Mouse (Mus musculus) layer of hippocampus, postnatal 36 days (tissue): Measurements from ENCODE around the gene Pappa2. TPM values are rescaled to one million over a fixed set of nuclear protein-coding genes. Genes with fewer than 3 reads are reported as not detected.

ENCODE experiments used
- DNase-seq, 2 experiments: peaks; one replicate each; pipeline ENCODE4 v3.0.0; 2022
- total RNA-seq, 2 experiments: library from RNA; stranded (reverse); gene quantifications; 2 replicates each; pipeline ENCODE4 v1.2.3; 2021

Pappa2 gene
- total RNA-seq, 2 experiments from 2014 or later: 0.75 to 1.2 TPM

DNA sequence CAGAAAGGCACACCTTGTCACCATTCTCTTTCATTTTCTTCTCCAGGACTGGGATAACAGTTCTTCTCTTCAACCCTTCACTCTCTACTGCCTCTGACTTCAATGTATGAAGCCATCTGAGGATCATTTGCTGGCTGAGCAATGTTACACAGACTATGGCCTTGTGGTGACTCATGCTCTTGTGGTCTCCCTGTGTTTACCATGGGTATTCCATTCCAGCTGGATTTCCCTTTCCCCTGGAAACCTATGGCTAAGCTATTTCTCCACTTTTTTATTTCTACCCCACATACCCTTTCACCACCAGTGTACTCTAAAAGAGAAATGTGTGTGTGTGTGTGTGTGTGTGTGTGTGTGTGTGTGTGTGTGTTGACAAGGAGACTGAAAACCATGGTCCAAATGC is 83.0 kb downstream of the Pappa2 start:
- no peak for DNase-seq

GRCm38 (mm10) chr1:158894441-158894840 is 85.8 kb downstream of the Pappa2 start:
- DNase-seq: no peak

- DNase-seq: no peak
Measured at GRCm38 (mm10) chr1:158875487-158875886, 104.8 kb downstream of the Pappa2 start.

DNA sequence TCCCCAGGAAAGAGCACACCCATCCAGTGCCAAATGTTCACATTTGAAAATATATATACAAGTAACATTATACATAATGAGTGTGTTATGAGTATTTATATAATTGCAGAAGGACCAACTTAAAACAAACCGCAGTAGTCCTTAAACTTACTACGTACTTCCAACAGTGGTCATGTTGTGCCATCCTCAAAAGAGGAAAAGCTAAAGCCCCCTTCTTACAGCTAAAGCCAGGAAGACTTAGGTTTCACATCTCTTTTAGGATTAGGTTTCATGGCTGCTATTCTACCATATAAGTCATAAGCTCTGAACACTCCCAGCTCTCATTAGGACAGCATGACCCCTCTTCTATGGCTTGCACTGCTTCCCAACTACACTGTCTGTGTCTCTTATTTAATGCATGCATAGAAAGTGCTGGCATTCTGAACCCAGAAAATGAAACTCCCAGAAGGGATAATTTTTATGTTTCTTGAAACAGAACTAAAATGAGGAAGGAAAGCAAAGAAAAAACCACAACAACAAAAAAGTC is 105.7 kb downstream of the Pappa2 start:
- DNase-seq: no peak

GRCm38 (mm10) chr1:158873631-158874030 is 106.7 kb downstream of the Pappa2 start:
- DNase-seq: no peak

GRCm38 (mm10) chr1:158871401-158871800 is 108.9 kb downstream of the Pappa2 start:
- DNase-seq: no peak

DNA sequence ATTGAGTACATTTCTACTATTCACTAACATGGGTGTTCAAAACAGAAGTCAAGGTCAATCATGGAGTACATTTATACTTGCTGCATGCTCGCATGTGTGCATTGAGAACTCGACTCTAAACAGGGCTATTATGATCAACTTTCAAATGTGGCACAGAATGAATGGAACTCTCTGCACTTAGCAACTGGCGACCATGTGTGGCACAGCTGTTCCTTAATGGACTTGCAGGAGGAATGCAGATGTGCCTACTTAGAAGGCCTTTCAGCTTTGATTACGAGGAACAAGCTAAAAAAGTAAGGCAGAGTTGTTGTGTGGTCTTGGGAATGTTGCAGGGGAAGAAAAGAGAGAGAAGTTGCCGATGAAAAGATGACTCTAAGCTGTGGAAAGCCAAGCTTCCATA is 120.1 kb downstream of the Pappa2 start:
- no peak for DNase-seq

- DNase-seq: no peak
Measured at GRCm38 (mm10) chr1:158853936-158854882, 126.1 kb downstream of the Pappa2 start.

DNA sequence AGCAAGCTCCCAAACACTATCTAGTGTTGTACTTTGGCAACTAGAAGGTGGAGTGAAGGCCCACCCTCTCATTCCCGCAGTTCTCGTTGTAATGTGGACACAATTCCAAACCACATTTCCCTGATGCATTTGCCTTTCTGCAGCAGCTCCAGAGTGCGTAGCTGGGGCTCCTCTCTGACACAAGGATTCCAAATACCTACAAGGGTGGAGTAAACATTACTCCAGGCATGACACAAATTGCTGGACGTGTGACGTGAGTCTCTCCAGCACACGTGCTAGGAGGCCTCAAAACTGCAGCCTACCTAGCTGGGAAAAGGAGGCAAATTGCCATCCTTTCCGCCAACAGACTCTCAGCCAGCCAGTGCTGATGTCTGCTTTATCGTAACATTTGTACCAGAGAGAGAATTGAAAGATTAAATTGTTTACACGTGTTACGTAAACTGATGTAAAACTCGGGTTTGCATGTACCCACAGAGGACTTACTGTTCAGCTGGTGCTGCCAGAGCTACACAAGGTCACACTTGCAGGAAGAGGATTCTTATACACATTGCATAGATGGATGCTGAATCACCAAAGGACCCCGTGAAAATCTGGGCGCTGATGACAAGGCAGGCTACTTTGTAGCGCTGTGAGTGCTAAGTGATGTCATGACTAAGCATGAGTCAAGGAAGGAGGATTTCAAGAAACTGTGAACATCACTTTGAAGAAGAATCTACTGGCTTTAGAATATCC is 127.3 kb downstream of the Pappa2 start:
- no peak for DNase-seq

GRCm38 (mm10) chr1:158850459-158850858 is 129.8 kb downstream of the Pappa2 start:
- DNase-seq: no peak

DNA sequence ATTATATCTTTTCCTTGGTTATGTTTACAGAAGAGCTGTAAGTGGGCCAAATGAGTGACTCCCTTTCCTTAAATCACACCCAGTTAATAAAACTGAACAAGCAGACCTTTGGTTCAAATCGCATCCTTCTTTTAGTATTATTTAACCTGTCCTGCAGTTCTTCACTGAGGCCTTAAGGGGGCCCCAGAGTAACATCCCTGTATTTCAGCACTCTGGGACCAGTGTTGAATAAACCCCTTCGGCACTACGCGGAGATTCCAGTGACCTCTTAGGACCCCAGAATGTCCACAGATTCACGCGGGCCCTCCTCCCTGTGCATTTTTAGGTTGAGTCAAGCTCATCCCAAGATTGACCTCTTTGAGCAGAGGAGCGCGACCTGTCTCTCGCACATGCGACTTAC is 135.7 kb downstream of the Pappa2 start:
- no peak for DNase-seq

DNA sequence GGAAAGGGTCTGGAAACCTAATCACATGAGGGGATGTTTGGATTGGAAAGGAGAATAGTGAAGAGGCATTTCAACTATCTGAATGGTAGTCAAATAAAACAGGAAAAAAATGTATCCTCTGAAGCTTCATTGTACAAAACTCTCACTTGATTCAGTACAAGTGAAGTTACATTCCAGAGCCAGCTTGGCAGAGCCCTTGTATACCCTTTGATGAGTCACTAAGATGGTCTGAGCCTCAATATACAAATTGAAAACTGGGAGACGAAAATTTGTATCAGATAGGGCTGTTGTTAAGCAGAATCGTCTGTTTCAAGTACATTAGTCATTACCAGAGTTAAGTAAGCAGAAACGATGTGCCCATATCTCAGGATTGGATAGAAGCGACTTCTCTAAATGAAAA is 143.1 kb downstream of the Pappa2 start:
- DNase-seq: no peak

GRCm38 (mm10) chr1:158830152-158830551 is 150.1 kb downstream of the Pappa2 start:
- no peak for DNase-seq

- no peak for DNase-seq
Measured at GRCm38 (mm10) chr1:158827931-158828330, 152.4 kb downstream of the Pappa2 start.

- DNase-seq: no peak
Measured at GRCm38 (mm10) chr1:158819676-158820075, 160.6 kb downstream of the Pappa2 start.

DNA sequence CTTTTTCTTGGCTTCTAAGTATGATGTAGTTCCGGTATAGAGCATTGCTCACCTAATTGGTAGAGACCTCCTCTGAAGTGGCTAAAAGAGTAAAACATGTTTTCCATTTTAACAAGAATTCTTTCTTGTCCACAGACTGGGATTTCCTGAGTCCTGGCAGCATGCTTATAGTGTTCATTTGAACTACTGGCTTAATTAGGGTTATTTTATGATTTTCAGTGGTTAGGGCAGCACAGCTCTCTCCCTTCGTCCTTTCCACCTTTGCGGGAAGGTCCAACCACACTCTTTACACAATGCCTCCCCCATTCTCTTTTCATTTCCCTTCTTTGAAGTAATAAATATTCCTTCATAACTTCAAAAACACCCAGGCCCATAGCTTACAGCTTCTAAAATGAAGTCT is 163.8 kb downstream of the Pappa2 start:
- no peak for DNase-seq

DNA sequence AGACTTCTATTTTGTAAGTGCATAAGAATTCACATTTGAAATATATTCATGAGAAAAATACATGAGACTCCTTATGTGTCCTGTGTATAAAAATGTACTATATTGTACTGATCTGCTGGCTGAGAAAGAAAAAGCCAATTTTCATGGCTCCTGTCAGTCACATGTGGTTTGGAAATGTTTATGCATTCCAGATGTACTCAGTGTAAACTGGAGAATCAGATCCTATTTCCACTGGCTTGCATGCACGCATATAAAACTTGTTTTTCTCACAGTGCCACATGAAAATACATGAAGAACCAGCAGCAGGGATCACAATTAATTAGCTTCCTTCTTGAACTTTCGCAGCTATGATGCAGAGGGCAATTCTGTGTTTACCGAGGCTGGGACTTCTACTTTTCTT is 168.4 kb downstream of the Pappa2 start:
- DNase-seq: no peak

GRCm38 (mm10) chr1:158775486-158775885 is 204.8 kb downstream of the Pappa2 start:
- DNase-seq: no peak

GRCm38 (mm10) chr1:158773102-158773501 is 207.2 kb downstream of the Pappa2 start:
- DNase-seq: no peak

DNA sequence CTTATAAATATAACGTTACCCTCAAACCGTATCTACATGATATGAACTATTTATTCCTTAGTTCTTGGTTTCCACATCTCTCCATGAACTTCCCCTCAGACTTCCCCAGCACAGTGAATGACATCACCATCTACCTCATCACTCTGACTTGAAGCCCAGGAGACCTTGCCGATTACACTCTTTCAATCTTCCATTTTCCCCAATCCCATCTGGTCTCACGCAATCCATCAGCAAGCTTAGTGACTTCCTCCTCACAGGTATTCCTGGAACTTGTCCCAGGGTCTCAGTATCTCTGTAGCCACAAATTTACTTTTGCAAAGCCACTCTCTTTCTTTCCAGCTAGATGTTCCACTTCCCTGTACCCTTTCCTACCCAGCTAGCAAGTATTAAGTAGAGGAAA is 209.5 kb downstream of the Pappa2 start:
- no peak for DNase-seq

GRCm38 (mm10) chr1:158770036-158770655 is 210.1 kb downstream of the Pappa2 start:
- no peak for DNase-seq

DNA sequence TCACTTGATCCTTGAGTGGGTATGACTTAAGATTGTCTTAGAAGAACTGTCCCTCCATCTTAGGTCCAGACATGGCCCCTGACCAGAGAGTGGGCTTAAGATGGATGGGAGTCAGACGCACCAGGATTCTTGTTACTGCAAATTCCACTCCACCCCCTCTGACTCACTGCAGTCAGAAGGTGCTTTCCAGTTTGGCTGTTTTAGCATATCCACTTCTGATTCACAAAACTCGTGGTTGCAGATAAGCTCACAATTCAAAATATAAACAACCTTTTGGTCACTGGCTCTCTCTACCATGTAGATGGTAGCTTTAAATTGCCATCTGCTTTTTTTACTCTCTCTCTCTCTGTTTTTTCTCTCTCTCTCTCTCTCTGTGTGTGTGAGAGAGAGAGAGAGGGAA is 214.4 kb downstream of the Pappa2 start:
- DNase-seq: no peak

DNA sequence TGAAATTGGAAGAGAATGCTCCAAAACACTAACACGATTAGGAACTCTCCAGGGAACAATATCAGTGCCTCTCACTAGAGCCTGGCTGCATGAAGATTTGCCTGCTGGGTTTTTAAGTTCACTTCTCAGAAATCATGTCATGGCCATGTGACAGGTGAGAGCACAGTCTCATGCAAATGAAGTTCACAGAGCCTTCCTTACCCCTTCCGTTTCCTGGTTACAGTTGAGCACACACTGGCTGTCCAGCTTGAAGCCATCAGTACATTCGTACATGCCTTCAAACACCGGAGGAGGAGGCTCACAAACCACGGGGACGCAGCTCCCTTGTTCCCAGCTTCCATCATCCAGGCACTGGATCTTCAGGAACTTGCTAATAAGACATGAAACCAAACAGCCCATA is 215.6 kb downstream of the Pappa2 start:
- DNase-seq: no peak
